Comparison of ENCODE assay signal across 8 mouse cellular contexts in the genomic region with DNA sequence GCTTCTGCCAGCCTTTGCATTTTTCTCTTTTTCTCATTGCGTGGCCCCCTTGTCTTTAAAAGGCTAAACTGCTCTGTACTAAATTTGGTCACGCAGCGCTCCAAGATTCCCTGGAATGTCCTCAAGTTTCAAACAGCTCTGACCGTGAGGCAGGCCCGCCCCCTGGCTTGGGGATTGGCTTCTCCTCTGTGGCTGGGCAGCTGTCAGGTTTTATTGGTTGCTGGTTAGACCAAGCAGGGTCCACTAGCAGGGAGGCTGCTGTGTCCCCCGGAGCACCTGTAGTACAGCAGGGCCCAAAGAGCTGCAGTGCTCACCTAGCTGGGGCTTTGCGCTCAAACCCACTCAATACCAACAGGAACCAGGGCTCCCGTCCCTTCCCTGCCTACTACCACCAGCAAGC. TPM values are rescaled to one million over a fixed set of nuclear protein-coding genes. Genes with fewer than 3 reads are reported as not detected.
DNase-seq lines count a peak whose midpoint lies in the region; ATAC-seq and TF ChIP-seq lines count a peak whose summit lies in the region.

A gene (plus strand): TSS at position 237 of the 400 bp plus-strand sequence.

- H3K4me1 ChIP-seq in E14TG2a.4 (replicated peaks; ENCODE audit: low read depth, low read length): peaks cover 33% of the 10 kb centered on the region
- H3K4me1 ChIP-seq in kidney, embryonic 14.5 days (ENCODE audit: control insufficient read depth, insufficient read depth, low read length): peaks cover 8% of the 10 kb centered on the region

- in situ Hi-C loops in Patski (cut with MboI; ENCODE audit: low pct_unique_long_range_greater_than_20kb): no loop called here

- H3K27ac ChIP-seq in kidney, embryonic 14.5 days (ENCODE audit: low read depth, low read length): no peak within 1 kb of the TSS

- no peaks in the 10 kb centered on the region for H3K36me3 ChIP-seq in E14TG2a.4 (ENCODE audit: insufficient read depth, low read length)
- no peaks in the 10 kb centered on the region for H3K36me3 ChIP-seq in kidney, embryonic 14.5 days (ENCODE audit: control insufficient read depth, insufficient read depth, low read length)

- no peaks in the 10 kb centered on the region for H3K9me3 ChIP-seq in E14TG2a.4 (ENCODE audit: low read length)
- H3K9me3 ChIP-seq in kidney, embryonic 14.5 days (ENCODE audit: control insufficient read depth, low read length): no peaks in the 10 kb centered on the region

- CTCF ChIA-PET in Patski (lab: Charles Lee): no interaction called here

- H3K27me3 ChIP-seq in E14TG2a.4 (ENCODE audit: insufficient read depth, low read length) (peaks cover 25% of the 10 kb centered on the region), Patski (no peaks in the 10 kb centered on the region)
- H3K27me3 ChIP-seq in kidney, embryonic 14.5 days (ENCODE audit: control insufficient read depth, insufficient read depth, low read length): no peaks in the 10 kb centered on the region

- TF ChIP-seq CTCF in E14TG2a.4 (conservative IDR thresholded peaks at IDR 0.05; ENCODE audit: low read length) (no peak), Patski (IDR thresholded peaks at IDR 0.05) (no peak)

- peak within 1 kb of the TSS; percentile 41 for H3K4me2 ChIP-seq in kidney, embryonic 14.5 days (replicated peaks; ENCODE audit: low read depth, low read length)

- ATAC-seq in Patski: peak; percentile 80
- peak; percentile 92 for ATAC-seq in kidney, embryonic 14.5 days (ENCODE audit: low FRiP score, low TSS enrichment)
- ATAC-seq in CD4-positive, CD25-positive, alpha-beta regulatory T cell, adult 4 months: no peak

- H3K4me3 ChIP-seq in E14TG2a.4 (replicated peaks; ENCODE audit: low read length): peak within 1 kb of the TSS; percentile 57
- H3K4me3 ChIP-seq in kidney, embryonic 14.5 days (ENCODE audit: low read length): peak within 1 kb of the TSS; percentile 12

- no peak for DNase-seq in Patski (ENCODE audit: low read depth, low spot score)
- DNase-seq in gastrocnemius, postnatal 25 days: peak; percentile 57
- DNase-seq in mesoderm, embryonic 11.5 days (ENCODE audit: low read depth, low spot score): peak; percentile 79
- DNase-seq in layer of hippocampus, postnatal 25 days (ENCODE audit: extremely low spot score in 1 of 2, low spot score in 1 of 2): no peak
- DNase-seq in right cerebral cortex, adult 2 months (ENCODE audit: low spot score in 2 of 2): no peak

- WGBS in kidney, embryonic 14.5 days: 5% methylated on average over 8 of the region's 8 CpGs

- 0 out of 2 replicates have a peak within 1 kb of the TSS, but pooled peaks have one; percentile 18 for H3K9ac ChIP-seq in kidney, embryonic 14.5 days (ENCODE audit: low read depth, low read length)

- POLR2A ChIA-PET in Patski (lab: Charles Lee): interaction anchor here (1.0 to 1.1 kb wide), 3 partner anchors 12 to 14 kb away, joined by 3 read pairs; no protein-coding TSS in a partner anchor

RNA-seq across cellular contexts. Expression of the gene that starts here (rescaled TPM):
- polyA plus RNA-seq in Patski (2021): 2.1 TPM
- 10 to 100 TPM in 1 of 2 experiments, 1 to 10 TPM in 1; 3.0 to 10.9 TPM for total RNA-seq in gastrocnemius, postnatal 25 days (2021)
- 0.27 and 0.55 TPM in 2 replicates for polyA plus RNA-seq in kidney, embryonic 14.5 days (2014; fragmentation: Nextera tagmentation; extraction: Ambion mirVana)
- total RNA-seq in layer of hippocampus, postnatal 25 days (2021): under 1 TPM; 0.56 to 0.64 TPM
- polyA plus RNA-seq in CD4-positive, CD25-positive, alpha-beta regulatory T cell, adult 4 months (2017; shearing (Covaris generic)): under 1 TPM in 1 of 2 experiments, not detected in 1; 0.15 TPM

Comparison
In these comparisons a context has a peak if more than half of its experiments do, and no peak if none do; other contexts are left out.
1. Peak in ATAC-seq, H3K4me3 ChIP-seq, H3K9ac ChIP-seq and H3K4me2 ChIP-seq in kidney, embryonic 14.5 days; RNA of the gene not detected or under 1 TPM.
2. DNase-seq: peak in gastrocnemius, postnatal 25 days (single experiment) and mesoderm, embryonic 11.5 days (single experiment); none in Patski (single experiment), layer of hippocampus, postnatal 25 days (0 of 2) and right cerebral cortex, adult 2 months (0 of 2).